In genomic region chr13:53184149-53184548, GRCm38 (mm10) we compare ENCODE assay signal across 21 mouse cellular contexts.
A peak's percentile ranks its signal among the peaks of the same experiment; 100 is the strongest.
DNase-seq lines count a peak whose midpoint lies in the region; ATAC-seq and TF ChIP-seq lines count a peak whose summit lies in the region.
"Had no signal": no experiment of that assay in that cellular context is flagged by ENCODE, and none has a peak within 500 bp of the region (broad histone marks: within the 10 kb centered on the region; RNA-seq: fewer than 3 reads in every experiment).

No protein-coding gene starts in this region.

- peaks cover 14% of the 10 kb centered on the region for H3K4me1 ChIP-seq in hindbrain, embryonic 12.5 days
- H3K4me1 ChIP-seq in hindbrain, embryonic 13.5 days (replicated peaks), result peaks cover 4% of the 10 kb centered on the region
- H3K4me1 ChIP-seq in embryonic facial prominence, embryonic 11.5 days (ENCODE audit: control insufficient read depth, insufficient read depth, low read length), result peaks cover 4% of the 10 kb centered on the region
- H3K4me1 ChIP-seq in limb, embryonic 11.5 days (ENCODE audit: control insufficient read depth, insufficient read depth, low read length), result peaks cover 61% of the 10 kb centered on the region
- H3K4me1 ChIP-seq in midbrain, embryonic 15.5 days, result peaks cover 1% of the 10 kb centered on the region
- no peaks in the 10 kb centered on the region for H3K4me1 ChIP-seq in lung, postnatal 0 days (ENCODE audit: insufficient read depth, low read depth, low read length)

- ATAC-seq in hindbrain, embryonic 12.5 days (ENCODE audit: low FRiP score), result no peak
- ATAC-seq in hindbrain, embryonic 13.5 days (ENCODE audit: low FRiP score), result no peak
- no peak for ATAC-seq in embryonic facial prominence, embryonic 11.5 days (replicated peaks; ENCODE audit: insufficient number of reproducible peaks, low FRiP score, low TSS enrichment, low read depth)
- no peak for ATAC-seq in limb, embryonic 11.5 days (ENCODE audit: insufficient number of reproducible peaks, low FRiP score, low TSS enrichment, low read depth)
- ATAC-seq in midbrain, embryonic 15.5 days (replicated peaks), result no peak
- ATAC-seq in lung, postnatal 0 days, result no peak
- ATAC-seq: forebrain, postnatal 0 days; hindbrain, embryonic 16.5 days; intestine, embryonic 16.5 days had no signal

- H3K4me3 ChIP-seq in hindbrain, embryonic 12.5 days, result no peak overlapping the region
- H3K4me3 ChIP-seq in hindbrain, embryonic 13.5 days, result no peak overlapping the region
- no peak overlapping the region for H3K4me3 ChIP-seq in embryonic facial prominence, embryonic 11.5 days (ENCODE audit: low read depth, low read length)
- no peak overlapping the region for H3K4me3 ChIP-seq in limb, embryonic 11.5 days (ENCODE audit: low read depth, low read length)
- no peak overlapping the region for H3K4me3 ChIP-seq in midbrain, embryonic 15.5 days
- H3K4me3 ChIP-seq in lung, postnatal 0 days (ENCODE audit: low read depth, low read length), result no peak overlapping the region
- H3K4me3 ChIP-seq: layer of hippocampus, adult 2 months; midbrain, embryonic 10.5 days had no signal

- TF ChIP-seq EP300 in lung, postnatal 0 days (IDR thresholded peaks at IDR 0.05), result no peak

- peak overlapping the region; percentile 49 for H3K27ac ChIP-seq in hindbrain, embryonic 12.5 days
- no peak overlapping the region for H3K27ac ChIP-seq in hindbrain, embryonic 13.5 days
- peak overlapping the region; percentile 71 for H3K27ac ChIP-seq in embryonic facial prominence, embryonic 11.5 days (replicated peaks; ENCODE audit: low read depth, low read length)
- peak overlapping the region; percentile 91 for H3K27ac ChIP-seq in limb, embryonic 11.5 days (replicated peaks; ENCODE audit: low read depth, low read length)
- no peak overlapping the region for H3K27ac ChIP-seq in midbrain, embryonic 15.5 days
- no peak overlapping the region for H3K27ac ChIP-seq in lung, postnatal 0 days (ENCODE audit: low read length)
- H3K27ac ChIP-seq: layer of hippocampus, adult 2 months; macrophage had no signal

- no peak for DNase-seq in embryonic facial prominence, embryonic 11.5 days (ENCODE audit: low spot score)
- no peak for DNase-seq in limb, embryonic 11.5 days (ENCODE audit: low spot score)
- DNase-seq in ovary, postnatal 10 days (ENCODE audit: low spot score), result no peak
- DNase-seq in lung, postnatal 0 days (ENCODE audit: low spot score), result no peak
- DNase-seq: adrenal gland, postnatal 36 days; cerebellum, adult 9-10 months; forebrain, postnatal 0 days; gastrocnemius, postnatal 25 days; heart, adult 18-20 months; heart, postnatal 36 days; kidney, adult 9 months; kidney, postnatal 14 days; thymus, adult 2 months had no signal

- H3K9me3 ChIP-seq in hindbrain, embryonic 12.5 days (replicated peaks), result no peaks in the 10 kb centered on the region
- no peaks in the 10 kb centered on the region for H3K9me3 ChIP-seq in hindbrain, embryonic 13.5 days
- no peaks in the 10 kb centered on the region for H3K9me3 ChIP-seq in embryonic facial prominence, embryonic 11.5 days (replicated peaks; ENCODE audit: control insufficient read depth, low read length)
- no peaks in the 10 kb centered on the region for H3K9me3 ChIP-seq in limb, embryonic 11.5 days (ENCODE audit: control insufficient read depth, low read length)
- H3K9me3 ChIP-seq in midbrain, embryonic 15.5 days, result no peaks in the 10 kb centered on the region
- H3K9me3 ChIP-seq in lung, postnatal 0 days (ENCODE audit: low read length), result no peaks in the 10 kb centered on the region
- H3K9me3 ChIP-seq: midbrain, embryonic 10.5 days had no signal

- H3K9ac ChIP-seq in hindbrain, embryonic 12.5 days, result no peak overlapping the region
- no peak overlapping the region for H3K9ac ChIP-seq in hindbrain, embryonic 13.5 days
- H3K9ac ChIP-seq in embryonic facial prominence, embryonic 11.5 days (replicated peaks; ENCODE audit: low read length), result no peak overlapping the region
- H3K9ac ChIP-seq in limb, embryonic 11.5 days (ENCODE audit: low read length), result no peak overlapping the region
- H3K9ac ChIP-seq in midbrain, embryonic 15.5 days, result no peak overlapping the region
- H3K9ac ChIP-seq in lung, postnatal 0 days (replicated peaks; ENCODE audit: low read depth), result no peak overlapping the region
- H3K9ac ChIP-seq: forebrain, postnatal 0 days had no signal

- WGBS in hindbrain, embryonic 12.5 days, result 51% methylated on average over 5 of the region's 5 CpGs
- WGBS in hindbrain, embryonic 13.5 days, result 56% methylated on average over 5 of the region's 5 CpGs
- 40% methylated on average over 5 of the region's 5 CpGs for WGBS in embryonic facial prominence, embryonic 11.5 days
- 28% methylated on average over 5 of the region's 5 CpGs for WGBS in limb, embryonic 11.5 days
- WGBS in midbrain, embryonic 15.5 days, result 66% methylated on average over 5 of the region's 5 CpGs
- WGBS in lung, postnatal 0 days, result 79% methylated on average over 5 of the region's 5 CpGs

- no peak for TF ChIP-seq CTCF in lung, postnatal 0 days (IDR thresholded peaks at IDR 0.05)

- H3K4me2 ChIP-seq in hindbrain, embryonic 12.5 days (replicated peaks), result no peak overlapping the region
- H3K4me2 ChIP-seq in hindbrain, embryonic 13.5 days, result no peak overlapping the region
- H3K4me2 ChIP-seq in embryonic facial prominence, embryonic 11.5 days (ENCODE audit: low read depth, low read length), result no peak overlapping the region
- H3K4me2 ChIP-seq in limb, embryonic 11.5 days (ENCODE audit: low read depth, severe bottlenecking), result no peak overlapping the region
- no peak overlapping the region for H3K4me2 ChIP-seq in midbrain, embryonic 15.5 days
- no peak overlapping the region for H3K4me2 ChIP-seq in lung, postnatal 0 days (replicated peaks; ENCODE audit: low read depth, low read length)

- no peaks in the 10 kb centered on the region for H3K27me3 ChIP-seq in hindbrain, embryonic 12.5 days
- no peaks in the 10 kb centered on the region for H3K27me3 ChIP-seq in hindbrain, embryonic 13.5 days
- H3K27me3 ChIP-seq in embryonic facial prominence, embryonic 11.5 days (ENCODE audit: control insufficient read depth, insufficient read depth, low read length), result no peaks in the 10 kb centered on the region
- H3K27me3 ChIP-seq in limb, embryonic 11.5 days (ENCODE audit: control insufficient read depth, insufficient read depth, low read length), result no peaks in the 10 kb centered on the region
- H3K27me3 ChIP-seq in midbrain, embryonic 15.5 days (replicated peaks), result no peaks in the 10 kb centered on the region
- H3K27me3 ChIP-seq in lung, postnatal 0 days (replicated peaks; ENCODE audit: insufficient read depth, low read length), result no peaks in the 10 kb centered on the region

- no peaks in the 10 kb centered on the region for H3K36me3 ChIP-seq in hindbrain, embryonic 12.5 days
- H3K36me3 ChIP-seq in hindbrain, embryonic 13.5 days, result no peaks in the 10 kb centered on the region
- H3K36me3 ChIP-seq in embryonic facial prominence, embryonic 11.5 days (replicated peaks; ENCODE audit: control insufficient read depth, insufficient read depth, low read depth, low read length), result no peaks in the 10 kb centered on the region
- no peaks in the 10 kb centered on the region for H3K36me3 ChIP-seq in limb, embryonic 11.5 days (ENCODE audit: control insufficient read depth, insufficient read depth, low read length)
- H3K36me3 ChIP-seq in midbrain, embryonic 15.5 days (replicated peaks), result no peaks in the 10 kb centered on the region
- no peaks in the 10 kb centered on the region for H3K36me3 ChIP-seq in lung, postnatal 0 days (ENCODE audit: insufficient read depth, low read length)

Comparison
In these comparisons a context has a peak if more than half of its experiments do, and no peak if none do; other contexts are left out.
1. H3K27ac ChIP-seq: peak in hindbrain, embryonic 12.5 days (single experiment), embryonic facial prominence, embryonic 11.5 days (single experiment) and limb, embryonic 11.5 days (single experiment); none in hindbrain, embryonic 13.5 days (single experiment), midbrain, embryonic 15.5 days (single experiment) and lung, postnatal 0 days (single experiment).